Mouse (Mus musculus): ENCODE results near the gene Macf1. TPM values are rescaled to one million over a fixed set of nuclear protein-coding genes. Genes with fewer than 3 reads are reported as not detected.
"Not testable (repeated sequence)": the region's sequence is repeated elsewhere in the genome, so short reads cannot be mapped to it uniquely, and the experiment has no call there.

Gene Macf1
- polyA plus RNA-seq, 1 experiment from 2014 or later, result 47.1 TPM

GRCm38 (mm10) chr4:123664951-123665661, 19.1 kb downstream of the Macf1 start:
- Histone ChIP-seq H3K36me3 (ENCODE audit: control insufficient read depth, insufficient read depth) (no peaks in the 10 kb centered on the region), H3K4me1 (ENCODE audit: control insufficient read depth, insufficient read depth, low read length) (peaks cover 36% of the 10 kb centered on the region), H3K9ac (ENCODE audit: low read length) (peak overlapping the region; percentile 96), H3K4me3 (ENCODE audit: low read length) (peak overlapping the region; percentile 82), H3K27ac (ENCODE audit: low read length) (peak overlapping the region; percentile 90), H3K4me2 (ENCODE audit: low read depth, low read length) (peak overlapping the region; percentile 88), H3K9me3 (replicated peaks; ENCODE audit: control insufficient read depth, low read length) (no peaks in the 10 kb centered on the region), H3K27me3 (ENCODE audit: control insufficient read depth, insufficient read depth, low read length) (no peaks in the 10 kb centered on the region)
- peak; percentile 8; the same call in 1 of the 2 replicates for ATAC-seq (replicated peaks; ENCODE audit: extremely low read depth, insufficient read depth, low FRiP score)
- 1% methylated on average over 57 of the region's 58 CpGs for WGBS

- ATAC-seq (replicated peaks; ENCODE audit: extremely low read depth, insufficient read depth, low FRiP score), result peak; percentile 88
Measured at GRCm38 (mm10) chr4:123664021-123664950, 19.9 kb downstream of the Macf1 start.

GRCm38 (mm10) chr4:123663688-123663965, 20.5 kb downstream of the Macf1 start:
- peak overlapping the region; percentile 96 for H3K9ac ChIP-seq (ENCODE audit: low read length)
- H3K4me2 ChIP-seq (ENCODE audit: low read depth, low read length), result peak overlapping the region; percentile 88
- WGBS, result under 1% methylated on average over 12 of the region's 12 CpGs
- H3K4me1 ChIP-seq (ENCODE audit: control insufficient read depth, insufficient read depth, low read length), result peaks cover 34% of the 10 kb centered on the region
- peak overlapping the region; percentile 82 for H3K4me3 ChIP-seq (ENCODE audit: low read length)
- H3K27ac ChIP-seq (ENCODE audit: low read length), result peak overlapping the region; percentile 90
- no peaks in the 10 kb centered on the region for H3K9me3 ChIP-seq (replicated peaks; ENCODE audit: control insufficient read depth, low read length)
- H3K27me3 ChIP-seq (ENCODE audit: control insufficient read depth, insufficient read depth, low read length), result no peaks in the 10 kb centered on the region
- ATAC-seq (replicated peaks; ENCODE audit: extremely low read depth, insufficient read depth, low FRiP score), result no peak
- H3K36me3 ChIP-seq (ENCODE audit: control insufficient read depth, insufficient read depth), result no peaks in the 10 kb centered on the region

More at GRCm38 (mm10) chr4:123664021-123664950, 19.9 kb downstream of the Macf1 start:
- H3K27ac ChIP-seq (ENCODE audit: low read length), result peak overlapping the region; percentile 90
- peaks cover 34% of the 10 kb centered on the region for H3K4me1 ChIP-seq (ENCODE audit: control insufficient read depth, insufficient read depth, low read length)
- H3K4me3 ChIP-seq (ENCODE audit: low read length), result peak overlapping the region; percentile 82
- H3K27me3 ChIP-seq (ENCODE audit: control insufficient read depth, insufficient read depth, low read length), result no peaks in the 10 kb centered on the region
- H3K36me3 ChIP-seq (ENCODE audit: control insufficient read depth, insufficient read depth), result no peaks in the 10 kb centered on the region
- WGBS, result under 1% methylated on average over 118 of the region's 125 CpGs
- no peaks in the 10 kb centered on the region for H3K9me3 ChIP-seq (replicated peaks; ENCODE audit: control insufficient read depth, low read length)
- H3K4me2 ChIP-seq (ENCODE audit: low read depth, low read length), result peak overlapping the region; percentile 88
- peak overlapping the region; percentile 96 for H3K9ac ChIP-seq (ENCODE audit: low read length)

- H3K4me1 ChIP-seq (ENCODE audit: control insufficient read depth, insufficient read depth, low read length), result peaks cover 34% of the 10 kb centered on the region
Measured at GRCm38 (mm10) chr4:123662914-123663687, 21.1 kb downstream of the Macf1 start.

GRCm38 (mm10) chr4:123658175-123658574, 26.0 kb downstream of the Macf1 start:
- ATAC-seq (replicated peaks; ENCODE audit: extremely low read depth, insufficient read depth, low FRiP score), result no peak
- no peak overlapping the region for H3K4me2 ChIP-seq (ENCODE audit: low read depth, low read length)
- no peak overlapping the region for H3K27ac ChIP-seq (ENCODE audit: low read length)
- no peak overlapping the region for H3K4me3 ChIP-seq (ENCODE audit: low read length)
- no peaks in the 10 kb centered on the region for H3K27me3 ChIP-seq (ENCODE audit: control insufficient read depth, insufficient read depth, low read length)
- no peak overlapping the region for H3K9ac ChIP-seq (ENCODE audit: low read length)
- H3K9me3 ChIP-seq (replicated peaks; ENCODE audit: control insufficient read depth, low read length), result no peaks in the 10 kb centered on the region
- H3K36me3 ChIP-seq (ENCODE audit: control insufficient read depth, insufficient read depth), result no peaks in the 10 kb centered on the region
- 89% methylated on average over 1 of the region's 1 CpGs for WGBS
- peaks cover 16% of the 10 kb centered on the region for H3K4me1 ChIP-seq (ENCODE audit: control insufficient read depth, insufficient read depth, low read length)

More at GRCm38 (mm10) chr4:123662914-123663687, 21.1 kb downstream of the Macf1 start:
- Histone ChIP-seq H3K27ac (ENCODE audit: low read length) (peak overlapping the region; percentile 90), H3K9ac (ENCODE audit: low read length) (peak overlapping the region; percentile 96), H3K36me3 (ENCODE audit: control insufficient read depth, insufficient read depth) (no peaks in the 10 kb centered on the region), H3K4me3 (ENCODE audit: low read length) (peak overlapping the region; percentile 82), H3K27me3 (ENCODE audit: control insufficient read depth, insufficient read depth, low read length) (no peaks in the 10 kb centered on the region), H3K4me2 (ENCODE audit: low read depth, low read length) (peak overlapping the region; percentile 88), H3K9me3 (replicated peaks; ENCODE audit: control insufficient read depth, low read length) (no peaks in the 10 kb centered on the region)
- WGBS, result 15% methylated on average over 15 of the region's 15 CpGs
- ATAC-seq (replicated peaks; ENCODE audit: extremely low read depth, insufficient read depth, low FRiP score), result no peak

GRCm38 (mm10) chr4:123655245-123655644, 28.9 kb downstream of the Macf1 start:
- Histone ChIP-seq H3K9ac (ENCODE audit: low read length) (no peak overlapping the region), H3K27ac (ENCODE audit: low read length) (no peak overlapping the region), H3K27me3 (ENCODE audit: control insufficient read depth, insufficient read depth, low read length) (no peaks in the 10 kb centered on the region), H3K36me3 (ENCODE audit: control insufficient read depth, insufficient read depth) (no peaks in the 10 kb centered on the region), H3K9me3 (replicated peaks; ENCODE audit: control insufficient read depth, low read length) (no peaks in the 10 kb centered on the region), H3K4me2 (ENCODE audit: low read depth, low read length) (no peak overlapping the region), H3K4me3 (ENCODE audit: low read length) (no peak overlapping the region), H3K4me1 (ENCODE audit: control insufficient read depth, insufficient read depth, low read length) (peaks cover 8% of the 10 kb centered on the region)
- ATAC-seq (replicated peaks; ENCODE audit: extremely low read depth, insufficient read depth, low FRiP score), result no peak
- WGBS, result 72% methylated on average over 5 of the region's 5 CpGs

- WGBS, result 90% methylated on average over 4 of the region's 4 CpGs
- ATAC-seq (replicated peaks; ENCODE audit: extremely low read depth, insufficient read depth, low FRiP score), result no peak
- Histone ChIP-seq H3K27me3 (ENCODE audit: control insufficient read depth, insufficient read depth, low read length) (no peaks in the 10 kb centered on the region), H3K9ac (ENCODE audit: low read length) (no peak overlapping the region), H3K27ac (ENCODE audit: low read length) (no peak overlapping the region), H3K4me3 (ENCODE audit: low read length) (no peak overlapping the region), H3K4me1 (ENCODE audit: control insufficient read depth, insufficient read depth, low read length) (peaks cover 8% of the 10 kb centered on the region), H3K36me3 (ENCODE audit: control insufficient read depth, insufficient read depth) (no peaks in the 10 kb centered on the region), H3K4me2 (ENCODE audit: low read depth, low read length) (no peak overlapping the region), H3K9me3 (replicated peaks; ENCODE audit: control insufficient read depth, low read length) (no peaks in the 10 kb centered on the region)
Measured at GRCm38 (mm10) chr4:123654566-123654965, 29.6 kb downstream of the Macf1 start.

- not testable (repeated sequence) for H3K4me3 ChIP-seq (ENCODE audit: low read length); H3K27me3 ChIP-seq (ENCODE audit: control insufficient read depth, insufficient read depth, low read length); ATAC-seq (replicated peaks; ENCODE audit: extremely low read depth, insufficient read depth, low FRiP score); H3K4me2 ChIP-seq (ENCODE audit: low read depth, low read length); H3K9me3 ChIP-seq (replicated peaks; ENCODE audit: control insufficient read depth, low read length); H3K4me1 ChIP-seq (ENCODE audit: control insufficient read depth, insufficient read depth, low read length); H3K36me3 ChIP-seq (ENCODE audit: control insufficient read depth, insufficient read depth); H3K27ac ChIP-seq (ENCODE audit: low read length); H3K9ac ChIP-seq (ENCODE audit: low read length)
- WGBS, result 93% methylated on average over 5 of the region's 5 CpGs
Measured at GRCm38 (mm10) chr4:123653446-123653845, 30.7 kb downstream of the Macf1 start.

All from heart, embryonic 16.5 days (tissue).